Mouse (Mus musculus): Measurements from ENCODE around the gene Abca4.
A peak's percentile ranks its signal among the peaks of the same experiment; 100 is the strongest.

Gene Abca4

GRCm38 (mm10) chr3:122043799-122044547 lies at the start of gene Abca4:
Gene Abca4 (plus strand): TSS chr3:122044443.
- DNase-seq (ENCODE audit: low read depth, low spot score), result no peak

GRCm38 (mm10) chr3:121995125-121995524 lies 49.1 kb upstream of the Abca4 start:
- peak; percentile 69 for DNase-seq (ENCODE audit: low read depth, low spot score)

- DNase-seq (ENCODE audit: low read depth, low spot score), result no peak
Observed at GRCm38 (mm10) chr3:121999934-122000333, 44.3 kb upstream of the Abca4 start.

GRCm38 (mm10) chr3:122001568-122001967 lies 42.7 kb upstream of the Abca4 start:
- no peak for DNase-seq (ENCODE audit: low read depth, low spot score)

- DNase-seq (ENCODE audit: low read depth, low spot score), result no peak
Observed at GRCm38 (mm10) chr3:122009818-122010217, 34.4 kb upstream of the Abca4 start.

GRCm38 (mm10) chr3:122010292-122010691 lies 34.0 kb upstream of the Abca4 start:
- DNase-seq (ENCODE audit: low read depth, low spot score), result peak; percentile 81

- DNase-seq (ENCODE audit: low read depth, low spot score), result peak; percentile 58
Observed at GRCm38 (mm10) chr3:122012464-122012863, 31.8 kb upstream of the Abca4 start.

- no peak for DNase-seq (ENCODE audit: low read depth, low spot score)
Observed at GRCm38 (mm10) chr3:122018421-122018820, 25.8 kb upstream of the Abca4 start.

GRCm38 (mm10) chr3:122019159-122019558 lies 25.1 kb upstream of the Abca4 start:
- no peak for DNase-seq (ENCODE audit: low read depth, low spot score)

GRCm38 (mm10) chr3:122021029-122021652 lies 23.1 kb upstream of the Abca4 start:
- no peak for DNase-seq (ENCODE audit: low read depth, low spot score)

GRCm38 (mm10) chr3:122022355-122022754 lies 21.9 kb upstream of the Abca4 start:
- no peak for DNase-seq (ENCODE audit: low read depth, low spot score)

GRCm38 (mm10) chr3:122026676-122027075 lies 17.6 kb upstream of the Abca4 start:
- DNase-seq (ENCODE audit: low read depth, low spot score), result no peak

GRCm38 (mm10) chr3:122027776-122028175 lies 16.5 kb upstream of the Abca4 start:
- no peak for DNase-seq (ENCODE audit: low read depth, low spot score)

GRCm38 (mm10) chr3:122033248-122033837 lies 10.9 kb upstream of the Abca4 start:
- DNase-seq (ENCODE audit: low read depth, low spot score), result peak; percentile 50

GRCm38 (mm10) chr3:122034240-122034639 lies 10.0 kb upstream of the Abca4 start:
- no peak for DNase-seq (ENCODE audit: low read depth, low spot score)

- DNase-seq (ENCODE audit: low read depth, low spot score), result no peak
Observed at GRCm38 (mm10) chr3:122035092-122035491, 9.2 kb upstream of the Abca4 start.

- DNase-seq (ENCODE audit: low read depth, low spot score), result no peak
Observed at GRCm38 (mm10) chr3:122040522-122040921, 3.7 kb upstream of the Abca4 start.

- DNase-seq (ENCODE audit: low read depth, low spot score), result no peak
Observed at GRCm38 (mm10) chr3:122043102-122043501, 1.1 kb upstream of the Abca4 start.

- DNase-seq (ENCODE audit: low read depth, low spot score), result no peak
Observed at GRCm38 (mm10) chr3:122046187-122046620, 2.0 kb downstream of the Abca4 start.

GRCm38 (mm10) chr3:122047402-122047801 lies 3.2 kb downstream of the Abca4 start:
- DNase-seq (ENCODE audit: low read depth, low spot score), result peak; percentile 30

- peak; percentile 81 for DNase-seq (ENCODE audit: low read depth, low spot score)
Observed at GRCm38 (mm10) chr3:122047921-122048861, 3.9 kb downstream of the Abca4 start.

- peak; percentile 81 for DNase-seq (ENCODE audit: low read depth, low spot score)
Observed at GRCm38 (mm10) chr3:122049158-122049557, 4.9 kb downstream of the Abca4 start.

Measured in 3T3-L1 (cell line).